Mouse (Mus musculus) spleen, adult 2 months (tissue): Measurements from ENCODE around the gene Olfr1256. TPM values are rescaled to one million over a fixed set of nuclear protein-coding genes. Genes with fewer than 3 reads are reported as not detected.

Experiments used
- DNase-seq, 2 experiments: peaks; one replicate each; pipeline versions ENCODE4 v3.0.0 to v3.0.0-alpha.2; 2012 to 2021; ENCODE audit warnings: low spot score in 2 of 2, low read depth in 1 of 2
- H3K27ac ChIP-seq: fragments of 200-500 bp; 2 replicates; pipeline ENCODE4 v1.5.1; 2012; ENCODE audit warnings: low read length, inconsistent platforms; ENCODE audit not compliant: insufficient read depth
- H3K27me3 ChIP-seq: fragments of 200-500 bp; 2 replicates; pipeline ENCODE4 v1.6.1; 2012; ENCODE audit warnings: mild to moderate bottlenecking, moderate library complexity, low read length, inconsistent platforms; ENCODE audit not compliant: control insufficient read depth, insufficient read depth
- H3K36me3 ChIP-seq: fragments of 200-500 bp; 2 replicates; pipeline ENCODE4 v1.6.1; 2012; ENCODE audit warnings: mild to moderate bottlenecking, low read length, inconsistent platforms; ENCODE audit not compliant: control insufficient read depth, insufficient read depth
- H3K4me1 ChIP-seq: fragments of 200-500 bp; 2 replicates; pipeline ENCODE4 v1.6.1; 2011; ENCODE audit warnings: inconsistent platforms; ENCODE audit not compliant: control insufficient read depth, insufficient read depth, insufficient read length
- H3K4me3 ChIP-seq: fragments of 200-500 bp; 2 replicates; pipeline ENCODE4 v1.5.1; 2011; ENCODE audit warnings: mild to moderate bottlenecking, inconsistent platforms; ENCODE audit not compliant: insufficient read depth, insufficient read length; ENCODE audit errors: extremely low read depth
- CTCF ChIP-seq: fragments of 200-500 bp; IDR thresholded peaks from 2 replicates; pipeline ENCODE4 v1.5.1; 2011; ENCODE audit warnings: mild to moderate bottlenecking, inconsistent platforms; ENCODE audit not compliant: insufficient read depth, insufficient read length, insufficient replicate concordance; ENCODE audit errors: extremely low read depth
- POLR2A ChIP-seq: fragments of 200-500 bp; IDR thresholded peaks from 2 replicates; pipeline ENCODE4 v1.6.1; 2011; ENCODE audit warnings: low read depth, low read length, inconsistent platforms
- whole genome bisulfite sequencing: fragments of 180-500 bp; shearing (Covaris S2); methylation state at CpG from one replicate; pipeline ENCODE4 v1.1.7; 2018; 5-methylcytosine and 5-hydroxymethylcytosine counted together
- polyA plus RNA-seq: library from polyadenylated mRNA; depleted of rRNA; stranded (reverse); fragments of >200 nt; gene quantifications from 2 replicates; pipeline ENCODE4 v1.2.3, GENCODE M21; 2012; rRNA removed

The Olfr1256 gene
- not detected in 2 replicates for polyA plus RNA-seq

DNA sequence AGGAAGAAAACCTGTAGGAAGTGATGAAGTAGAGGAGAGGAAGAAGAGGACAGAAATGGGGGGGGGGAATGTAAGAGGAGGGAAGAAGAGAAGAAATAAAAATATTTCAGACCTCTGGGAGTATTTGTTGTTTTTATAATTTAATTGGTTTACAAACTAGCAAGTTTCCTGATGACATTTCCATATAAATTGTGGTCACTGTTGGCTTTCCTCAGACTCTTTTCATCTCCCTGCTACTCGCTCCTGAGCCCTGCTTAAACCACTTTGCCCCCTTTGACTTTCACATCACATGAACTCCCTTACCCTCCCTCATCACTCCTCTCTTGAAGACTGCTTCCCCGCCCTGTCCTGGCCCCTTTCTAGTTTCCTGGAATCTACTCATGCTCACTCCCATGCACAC, at the start of gene Olfr1256:
Gene Olfr1256, minus strand, starts transcription at position 101 of the 400 bp plus-strand sequence.
- H3K27me3 ChIP-seq = no peaks in the 10 kb centered on the region
- no peak within 1 kb of the TSS for H3K27ac ChIP-seq
- no peaks in the 10 kb centered on the region for H3K36me3 ChIP-seq
- no peak within 1 kb of the TSS for H3K4me3 ChIP-seq
- DNase-seq = no peak
- H3K4me1 ChIP-seq = no peaks in the 10 kb centered on the region
- 67% methylated on average over 2 of the region's 2 CpGs for WGBS
- TF ChIP-seq POLR2A = no peak

DNA sequence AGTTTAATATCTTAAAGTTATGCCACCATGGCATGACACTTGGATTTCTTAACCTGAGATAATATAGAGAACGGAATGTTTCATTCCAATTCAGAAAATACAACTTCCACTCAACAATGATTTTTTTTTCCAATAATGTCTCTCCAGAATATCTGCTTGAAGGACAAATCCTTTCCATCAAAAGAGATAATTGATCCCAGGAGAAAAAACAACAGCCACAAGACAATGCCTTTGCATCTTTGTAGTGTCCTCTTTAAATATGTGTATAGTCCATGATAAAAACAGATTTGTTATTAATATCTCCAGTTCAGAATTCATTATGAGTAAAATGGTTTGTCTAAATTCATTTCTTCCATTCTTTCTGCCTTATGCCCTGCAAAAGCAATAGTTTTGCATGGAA, 36.8 kb upstream of the Olfr1256 start, which contains the start of gene Olfr1257:
Gene Olfr1257, plus strand, starts transcription at position 301 of the 400 bp plus-strand sequence.
- H3K27me3 ChIP-seq = no peaks in the 10 kb centered on the region
- H3K36me3 ChIP-seq = no peaks in the 10 kb centered on the region
- H3K4me1 ChIP-seq = no peaks in the 10 kb centered on the region
- H3K4me3 ChIP-seq = no peak within 1 kb of the TSS
- TF ChIP-seq POLR2A (no peak), CTCF (no peak)
- 95% methylated on average over 1 of the region's 1 CpGs for WGBS
- no peak within 1 kb of the TSS for H3K27ac ChIP-seq
- no peak for DNase-seq

DNA sequence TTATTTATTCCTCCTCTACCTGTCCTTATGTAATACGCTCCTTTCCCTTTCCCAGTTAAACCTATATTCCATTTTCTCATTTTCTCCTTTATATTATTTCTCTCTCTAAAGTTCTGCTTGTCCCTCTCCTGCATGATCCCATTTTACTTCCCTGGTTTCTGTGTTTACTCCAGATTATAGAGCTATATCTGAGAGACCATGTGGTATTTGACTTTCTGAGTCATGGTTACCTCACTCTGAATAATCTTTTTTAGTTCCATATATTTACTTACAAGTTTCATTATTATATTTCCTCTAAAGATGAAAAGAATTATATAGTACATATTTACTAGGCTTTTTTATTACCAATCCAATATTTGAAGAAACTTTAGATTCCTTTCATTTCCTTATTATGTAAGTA, 7.9 kb upstream of the Olfr1256 start:
- TF ChIP-seq CTCF = no peak
- no peak for TF ChIP-seq POLR2A
- WGBS = 85% methylated on average over 1 of the region's 1 CpGs
- no peak overlapping the region for H3K27ac ChIP-seq

DNA sequence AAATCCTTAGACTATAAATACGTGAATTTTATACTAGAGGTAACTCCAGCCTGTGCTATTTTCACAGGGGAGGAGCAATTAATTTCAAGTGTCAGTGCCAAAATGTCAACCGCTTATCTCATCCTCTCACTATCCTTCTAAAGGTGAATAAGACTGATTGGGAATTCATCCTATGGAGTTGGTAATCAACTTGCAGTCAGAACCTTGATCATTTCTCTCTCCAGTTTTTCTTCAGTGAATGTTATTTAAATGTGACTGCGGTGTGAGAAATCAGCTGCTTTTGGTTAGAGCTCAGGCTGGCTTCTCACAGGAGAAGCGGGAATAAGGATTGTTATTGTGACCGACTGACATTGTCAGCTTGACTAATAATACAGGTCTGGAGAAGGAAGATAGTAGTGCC, 6.8 kb upstream of the Olfr1256 start, which contains the start of gene Olfr48:
Gene Olfr48, minus strand, starts transcription at position 101 of the 400 bp plus-strand sequence.
- Histone ChIP-seq H3K27ac (no peak within 1 kb of the TSS), H3K4me1 (no peaks in the 10 kb centered on the region), H3K27me3 (no peaks in the 10 kb centered on the region), H3K36me3 (no peaks in the 10 kb centered on the region), H3K4me3 (no peak within 1 kb of the TSS)
- 85% methylated on average over 5 of the region's 5 CpGs for WGBS
- no peak for DNase-seq
- TF ChIP-seq CTCF (no peak), POLR2A (no peak)

More for the DNA sequence above, 7.9 kb upstream of the Olfr1256 start:
- H3K4me3 ChIP-seq = no peak overlapping the region
- no peak for DNase-seq
- no peaks in the 10 kb centered on the region for H3K27me3 ChIP-seq
- no peaks in the 10 kb centered on the region for H3K4me1 ChIP-seq
- no peaks in the 10 kb centered on the region for H3K36me3 ChIP-seq

DNA sequence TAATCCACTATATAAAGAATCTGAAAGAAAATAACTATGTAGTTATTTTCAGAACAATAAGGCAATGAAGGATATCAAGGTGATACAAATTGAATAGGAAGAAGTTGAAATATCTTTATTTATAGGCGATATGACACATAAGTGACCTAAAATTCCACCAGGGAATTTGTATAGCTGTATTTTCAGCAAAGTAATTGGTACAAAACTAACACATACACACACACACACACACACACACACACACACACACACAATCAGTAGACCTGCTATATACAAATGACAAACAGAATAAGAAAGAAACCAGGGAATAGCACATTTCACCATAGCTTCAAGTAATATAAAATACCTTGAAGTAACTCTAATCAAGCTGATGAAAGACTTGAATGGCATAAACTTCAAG, 21.1 kb downstream of the Olfr1256 start:
- TF ChIP-seq POLR2A = no peak
- TF ChIP-seq CTCF = no peak
- WGBS = 85% methylated on average over 1 of the region's 1 CpGs
- no peaks in the 10 kb centered on the region for H3K36me3 ChIP-seq

DNA sequence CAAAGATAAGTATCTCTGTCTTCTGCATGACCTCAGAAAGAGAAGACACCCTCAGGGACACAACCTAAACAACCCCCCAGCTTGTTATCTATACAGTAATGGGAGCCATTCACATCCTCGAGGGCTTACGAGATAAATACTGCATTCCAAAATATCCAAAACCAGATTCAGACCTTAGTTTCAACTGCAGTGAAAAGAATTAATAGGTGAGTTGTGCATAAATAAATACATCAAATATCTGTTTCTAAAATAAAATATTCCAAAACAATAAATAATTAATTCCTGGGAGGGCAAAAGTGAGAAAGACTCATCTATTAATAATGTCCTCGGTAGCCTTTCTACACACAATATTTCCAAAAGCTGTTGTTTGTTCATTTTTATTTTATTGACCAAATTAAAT, 29.6 kb downstream of the Olfr1256 start, which contains the start of gene Olfr1255:
Gene Olfr1255, plus strand, starts transcription at position 301 of the 400 bp plus-strand sequence.
- Histone ChIP-seq H3K36me3 (no peaks in the 10 kb centered on the region), H3K27ac (no peak within 1 kb of the TSS), H3K4me3 (no peak within 1 kb of the TSS), H3K4me1 (no peaks in the 10 kb centered on the region), H3K27me3 (no peaks in the 10 kb centered on the region)
- 85% methylated on average over 3 of the region's 3 CpGs for WGBS
- TF ChIP-seq CTCF = no peak
- no peak for TF ChIP-seq POLR2A
- DNase-seq = no peak

More for the DNA sequence above, 21.1 kb downstream of the Olfr1256 start:
- Histone ChIP-seq H3K27me3 (no peaks in the 10 kb centered on the region), H3K4me1 (no peaks in the 10 kb centered on the region), H3K4me3 (no peak overlapping the region), H3K27ac (no peak overlapping the region)
- no peak for DNase-seq

DNA sequence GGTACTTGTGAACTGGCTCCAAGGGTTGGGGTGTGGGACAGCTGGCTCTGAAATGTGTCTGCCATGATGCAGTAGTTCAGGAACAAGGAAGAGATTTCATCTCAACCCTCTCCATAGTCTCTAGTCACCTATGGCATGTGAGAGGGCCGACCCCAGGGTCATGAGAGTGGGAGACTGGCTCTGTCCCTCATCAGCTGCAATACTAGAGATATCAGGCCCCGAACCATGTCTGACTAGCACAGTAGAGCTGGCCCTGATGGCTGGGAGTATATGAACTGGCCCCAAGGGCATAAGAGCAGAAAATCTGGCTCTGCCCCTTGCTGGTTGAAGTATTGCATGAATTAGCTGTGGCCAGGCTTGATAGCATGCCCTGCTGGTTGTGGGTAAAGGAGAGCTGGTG, 30.6 kb downstream of the Olfr1256 start:
- no peaks in the 10 kb centered on the region for H3K4me1 ChIP-seq
- TF ChIP-seq CTCF (no peak), POLR2A (no peak)
- H3K36me3 ChIP-seq = no peaks in the 10 kb centered on the region
- no peak overlapping the region for H3K4me3 ChIP-seq
- H3K27me3 ChIP-seq = no peaks in the 10 kb centered on the region
- 77% methylated on average over 2 of the region's 2 CpGs for WGBS
- no peak for DNase-seq
- H3K27ac ChIP-seq = no peak overlapping the region

DNA sequence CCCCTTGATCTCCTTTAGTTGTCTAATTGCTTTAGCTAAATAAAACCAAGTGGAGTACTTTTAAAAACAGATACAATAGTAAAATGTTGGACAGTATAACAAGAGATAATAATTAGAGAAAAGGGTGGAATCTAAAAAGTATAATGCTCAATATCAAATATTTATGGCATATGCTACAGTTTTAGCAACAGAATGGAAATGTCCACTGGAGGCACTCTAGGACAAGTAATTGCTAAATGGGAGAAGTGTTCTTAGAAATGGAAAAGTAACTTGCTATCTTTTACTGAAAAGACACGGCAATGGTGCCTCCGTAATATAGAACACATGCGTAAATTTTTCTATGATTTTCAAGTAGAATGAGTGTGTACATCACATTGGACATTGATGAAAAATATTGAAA, 41.8 kb downstream of the Olfr1256 start:
- no peak for DNase-seq
- H3K27ac ChIP-seq = no peak overlapping the region
- 92% methylated on average over 3 of the region's 3 CpGs for WGBS
- no peaks in the 10 kb centered on the region for H3K36me3 ChIP-seq
- no peak overlapping the region for H3K4me3 ChIP-seq
- H3K4me1 ChIP-seq = no peaks in the 10 kb centered on the region
- no peaks in the 10 kb centered on the region for H3K27me3 ChIP-seq
- no peak for TF ChIP-seq POLR2A
- TF ChIP-seq CTCF = no peak
